Mouse (Mus musculus) embryonic fibroblast, embryonic 13.5 days (primary cell): ENCODE data around the gene Icos.

Experiments used
- CTCF ChIP-seq: IDR thresholded peaks from 2 replicates; pipeline ENCODE4 v1.5.1; 2011; ENCODE audit warnings: mild to moderate bottlenecking, control low read depth, low read length, moderate library complexity, borderline replicate concordance; ENCODE audit not compliant: insufficient read depth
- POLR2A ChIP-seq: IDR thresholded peaks from 2 replicates; pipeline ENCODE4 v1.6.1; 2011; ENCODE audit warnings: low read depth, mild to moderate bottlenecking, control low read depth, low read length, moderate library complexity

GRCm38 (mm10) chr1:60930397-60930796 lies 47.3 kb upstream of the Icos start:
- no peak for TF ChIP-seq CTCF
- TF ChIP-seq POLR2A = no peak
